Mouse (Mus musculus) kidney, postnatal 0 days (tissue): ENCODE measurements around the gene Bicd2. TPM values are rescaled to one million over a fixed set of nuclear protein-coding genes. Genes with fewer than 3 reads are reported as not detected.

ENCODE experiments used
- ATAC-seq: fragments of 200-750 bp; cut with Nextera tagmentation; replicated peaks from 2 replicates; pipeline ENCODE4 v1.8.0; 2017; ENCODE audit warnings: low read depth, moderate number of reproducible peaks, moderate TSS enrichment, moderate library complexity; ENCODE audit not compliant: low FRiP score
- DNase-seq: peaks from one replicate; pipeline ENCODE4 v3.0.0-alpha.2; 2016; ENCODE audit warnings: low spot score
- H3K27ac ChIP-seq: fragments of 300-500 bp; sonication (generic); 2 replicates; pipeline ENCODE4 v1.5.1; 2014; ENCODE audit warnings: mild to moderate bottlenecking
- H3K27me3 ChIP-seq: fragments of 300-500 bp; sonication (generic); 2 replicates; pipeline ENCODE4 v1.6.1; 2014; ENCODE audit warnings: low read length, mixed read lengths; ENCODE audit not compliant: insufficient read depth
- H3K36me3 ChIP-seq: fragments of 300-500 bp; sonication (generic); 2 replicates; pipeline ENCODE4 v1.6.1; 2014; ENCODE audit warnings: low read length, mixed read lengths; ENCODE audit not compliant: insufficient read depth
- H3K4me1 ChIP-seq: fragments of 300-500 bp; sonication (generic); replicated peaks from 2 replicates; pipeline ENCODE4 v1.6.1; 2014; ENCODE audit warnings: antibody characterized with exemption, low read length, mixed read lengths; ENCODE audit not compliant: insufficient read depth
- H3K4me2 ChIP-seq: fragments of 300-500 bp; sonication (generic); 2 replicates; pipeline ENCODE4 v1.6.1; 2014; ENCODE audit warnings: mild to moderate bottlenecking, low read length, moderate library complexity, mixed read lengths
- H3K4me3 ChIP-seq: fragments of 300-500 bp; sonication (generic); replicated peaks from 2 replicates; pipeline ENCODE4 v1.5.1; 2014; ENCODE audit warnings: low read depth, low read length
- H3K9ac ChIP-seq: fragments of 300-500 bp; sonication (generic); 2 replicates; pipeline ENCODE4 v1.6.1; 2014; ENCODE audit warnings: low read depth, low read length
- H3K9me3 ChIP-seq: fragments of 300-500 bp; sonication (generic); replicated peaks from 2 replicates; pipeline ENCODE4 v1.6.1; 2016; ENCODE audit warnings: low read length, inconsistent platforms, mixed read lengths
- CTCF ChIP-seq: IDR thresholded peaks from 2 replicates; pipeline ENCODE4 v1.5.1; 2016; ENCODE audit warnings: antibody characterized with exemption, low read depth, mild to moderate bottlenecking, moderate library complexity
- WGBS: fragments of 180-500 bp; shearing (Covaris S2); extraction: QIAGEN DNeasy Blood & Tissue Kit; methylation state at CpG from one replicate; pipeline ENCODE4 v1.1.7; 2014; 5-methylcytosine and 5-hydroxymethylcytosine counted together
- polyA plus RNA-seq: library from polyadenylated mRNA; unstranded; fragments of >200 nt; fragmentation: Nextera tagmentation; extraction: Ambion mirVana; gene quantifications from 2 replicates; pipeline ENCODE4 v1.2.1, GENCODE M21; 2015

Bicd2 gene
- polyA plus RNA-seq, 1 experiment from 2014 or later = 23.4 TPM

GRCm38 (mm10) chr13:49306771-49307310, 34.5 kb upstream of the Bicd2 start:
- Histone ChIP-seq H3K4me2 (no peak overlapping the region), H3K9me3 (no peaks in the 10 kb centered on the region), H3K9ac (no peak overlapping the region), H3K27ac (peak overlapping the region; percentile 36; the same call in 1 of the 2 replicates), H3K27me3 (no peaks in the 10 kb centered on the region), H3K4me3 (no peak overlapping the region), H3K36me3 (no peaks in the 10 kb centered on the region), H3K4me1 (no peaks in the 10 kb centered on the region; the same call in 1 of the 2 replicates)
- no peak for TF ChIP-seq CTCF
- DNase-seq (no peak), ATAC-seq (no peak)
- WGBS = 68% methylated on average over 7 of the region's 7 CpGs

GRCm38 (mm10) chr13:49307311-49307969, 33.9 kb upstream of the Bicd2 start:
- DNase-seq = no peak
- Histone ChIP-seq H3K4me2 (no peak overlapping the region), H3K27me3 (no peaks in the 10 kb centered on the region), H3K9me3 (no peaks in the 10 kb centered on the region), H3K27ac (peak overlapping the region; percentile 36; the same call in 1 of the 2 replicates), H3K4me1 (no peaks in the 10 kb centered on the region; the same call in 1 of the 2 replicates), H3K4me3 (no peak overlapping the region), H3K36me3 (no peaks in the 10 kb centered on the region), H3K9ac (no peak overlapping the region)
- 31% methylated on average over 10 of the region's 10 CpGs for WGBS
- no peak for TF ChIP-seq CTCF
- no peak; the same call in 1 of the 2 replicates for ATAC-seq

GRCm38 (mm10) chr13:49308206-49308605, 33.2 kb upstream of the Bicd2 start:
- H3K4me2 ChIP-seq = no peak overlapping the region
- DNase-seq = no peak
- no peak for TF ChIP-seq CTCF
- no peaks in the 10 kb centered on the region; the same call in 1 of the 2 replicates for H3K4me1 ChIP-seq
- ATAC-seq = no peak
- 92% methylated on average over 4 of the region's 4 CpGs for WGBS
- H3K4me3 ChIP-seq = no peak overlapping the region
- H3K9ac ChIP-seq = no peak overlapping the region
- no peak overlapping the region for H3K27ac ChIP-seq
- no peaks in the 10 kb centered on the region for H3K27me3 ChIP-seq
- H3K9me3 ChIP-seq = no peaks in the 10 kb centered on the region
- H3K36me3 ChIP-seq = no peaks in the 10 kb centered on the region

- Histone ChIP-seq H3K4me1 (no peaks in the 10 kb centered on the region; the same call in 1 of the 2 replicates), H3K9ac (no peak overlapping the region), H3K27ac (no peak overlapping the region), H3K9me3 (no peaks in the 10 kb centered on the region), H3K4me2 (no peak overlapping the region), H3K36me3 (no peaks in the 10 kb centered on the region), H3K4me3 (no peak overlapping the region), H3K27me3 (no peaks in the 10 kb centered on the region)
- DNase-seq = no peak
- TF ChIP-seq CTCF = no peak
- 74% methylated on average over 16 of the region's 16 CpGs for WGBS
- ATAC-seq = no peak
These were observed 32.5 kb upstream of the Bicd2 start for GRCm38 (mm10) chr13:49308861-49309403.

- no peak for ATAC-seq
- no peaks in the 10 kb centered on the region for H3K9me3 ChIP-seq
- H3K9ac ChIP-seq = no peak overlapping the region
- no peak overlapping the region for H3K4me3 ChIP-seq
- no peaks in the 10 kb centered on the region for H3K36me3 ChIP-seq
- H3K27ac ChIP-seq = no peak overlapping the region
- WGBS = 89% methylated on average over 1 of the region's 1 CpGs
- no peak overlapping the region for H3K4me2 ChIP-seq
- TF ChIP-seq CTCF = no peak
- DNase-seq = no peak
- H3K4me1 ChIP-seq = no peaks in the 10 kb centered on the region; the same call in 1 of the 2 replicates
- H3K27me3 ChIP-seq = no peaks in the 10 kb centered on the region
These were observed 31.9 kb upstream of the Bicd2 start for GRCm38 (mm10) chr13:49309501-49309900.

GRCm38 (mm10) chr13:49311642-49312041, 29.7 kb upstream of the Bicd2 start:
- H3K4me3 ChIP-seq = no peak overlapping the region
- WGBS = 78% methylated on average over 7 of the region's 7 CpGs
- no peak overlapping the region for H3K9ac ChIP-seq
- H3K36me3 ChIP-seq = no peaks in the 10 kb centered on the region
- no peaks in the 10 kb centered on the region for H3K27me3 ChIP-seq
- ATAC-seq (no peak), DNase-seq (no peak)
- H3K9me3 ChIP-seq = no peaks in the 10 kb centered on the region
- H3K4me2 ChIP-seq = no peak overlapping the region
- H3K27ac ChIP-seq = no peak overlapping the region
- no peaks in the 10 kb centered on the region; the same call in 1 of the 2 replicates for H3K4me1 ChIP-seq
- TF ChIP-seq CTCF = no peak
